Mouse (Mus musculus) heart, postnatal 0 days (tissue): Measurements from ENCODE around the gene Uroc1.

ENCODE experiments used
- CTCF ChIP-seq: IDR thresholded peaks from 2 replicates; pipeline ENCODE4 v1.5.1; 2016; ENCODE audit warnings: antibody characterized with exemption, control low read depth, low read depth
- EP300 ChIP-seq: IDR thresholded peaks from 2 replicates; pipeline ENCODE4 v1.6.1; 2016; ENCODE audit warnings: antibody characterized with exemption, low read depth

- TF ChIP-seq CTCF (no peak), EP300 (no peak)
Measured at GRCm38 (mm10) chr6:90324463-90324862, 8.6 kb upstream of the Uroc1 start.
